Mouse (Mus musculus) urinary bladder, postnatal 36 days (tissue): Measurements from ENCODE around the gene Usp39.

ENCODE experiments used
- DNase-seq, 2 experiments: peaks; one replicate each; pipeline ENCODE4 v3.0.0; 2022; ENCODE audit warnings: low spot score in 2 of 2, mixed read lengths in 1 of 2

Usp39 gene

DNA sequence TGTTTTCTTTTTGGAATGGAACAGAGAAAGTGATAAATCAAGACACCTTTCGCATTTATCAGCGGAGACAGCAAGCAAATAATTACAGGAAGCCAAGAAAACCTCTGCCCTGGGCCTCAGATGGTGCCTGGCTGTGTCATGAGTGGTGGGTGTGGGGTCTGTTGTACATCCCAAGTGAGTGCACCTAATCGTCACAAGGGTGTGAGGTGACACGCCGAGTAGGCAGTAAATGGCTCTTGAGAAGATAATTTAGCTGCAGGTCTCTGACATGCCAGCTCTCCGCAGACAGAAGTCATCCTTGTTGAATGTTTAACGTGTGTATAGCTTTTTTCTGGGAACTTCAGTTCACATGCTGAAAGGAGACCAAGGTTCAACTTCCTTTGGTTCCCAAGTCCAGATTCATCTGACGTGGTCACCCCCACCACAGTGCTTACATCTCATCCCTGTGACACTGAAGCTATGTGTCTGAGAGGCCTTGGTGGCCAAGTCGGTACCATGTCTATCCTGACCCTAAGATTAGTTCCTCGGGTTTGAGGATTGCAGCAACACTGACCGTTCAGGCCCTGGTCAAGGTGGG is 42.5 kb downstream of the Usp39 start:
- DNase-seq: no peak

DNA sequence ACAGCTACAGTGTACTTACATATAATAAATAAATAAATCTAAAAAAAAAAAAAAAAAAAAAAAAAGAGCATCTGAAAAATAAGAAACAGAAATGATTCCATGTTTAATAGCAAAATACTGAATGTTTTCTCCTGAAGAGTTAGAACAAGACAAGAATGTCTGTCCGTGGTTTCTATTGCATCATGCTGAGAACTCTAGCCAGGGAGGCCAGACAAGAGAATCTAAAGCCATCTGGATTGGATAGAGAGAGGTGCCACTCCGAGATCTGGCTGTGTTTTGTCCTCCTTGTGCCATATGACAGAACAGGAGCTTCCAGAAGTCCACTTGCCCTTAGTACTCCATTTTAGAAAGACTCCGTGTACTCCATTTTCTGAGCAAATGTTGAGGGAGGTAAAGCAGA is 47.2 kb downstream of the Usp39 start:
- no peak for DNase-seq

DNA sequence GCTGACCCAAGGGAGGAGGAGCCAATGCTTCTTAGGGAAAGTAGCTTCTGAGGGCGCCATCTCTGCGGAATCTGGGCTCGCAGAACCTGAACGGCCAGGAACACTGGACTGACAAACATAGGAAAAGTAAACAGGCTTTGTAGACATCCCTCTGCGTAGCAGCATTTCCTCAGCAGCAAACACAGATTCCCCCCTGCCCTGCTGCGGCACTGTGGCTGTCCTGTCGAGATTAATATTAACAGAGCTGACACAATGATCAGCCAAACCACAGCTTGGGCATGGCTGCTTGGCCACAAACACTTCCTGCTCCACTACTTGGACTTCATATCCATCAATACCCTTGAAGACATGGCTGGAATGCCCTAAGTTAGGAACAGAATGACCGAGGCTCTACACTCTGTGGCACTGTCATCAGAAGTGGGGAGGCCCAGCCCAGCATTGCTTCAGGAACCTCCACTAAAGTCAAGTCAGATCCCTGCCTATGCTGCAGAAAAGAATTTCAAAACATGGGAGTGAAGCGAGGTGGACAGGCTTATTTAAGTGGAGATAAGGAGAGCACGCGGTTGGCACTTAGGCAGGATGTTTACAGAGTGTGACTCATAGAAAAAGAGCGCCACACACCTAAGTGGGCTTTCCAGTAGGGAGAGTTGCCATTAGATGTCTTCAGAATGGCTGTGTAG is 51.9 kb downstream of the Usp39 start:
- peak in 1 of 2 experiments; percentile 38 for DNase-seq

DNA sequence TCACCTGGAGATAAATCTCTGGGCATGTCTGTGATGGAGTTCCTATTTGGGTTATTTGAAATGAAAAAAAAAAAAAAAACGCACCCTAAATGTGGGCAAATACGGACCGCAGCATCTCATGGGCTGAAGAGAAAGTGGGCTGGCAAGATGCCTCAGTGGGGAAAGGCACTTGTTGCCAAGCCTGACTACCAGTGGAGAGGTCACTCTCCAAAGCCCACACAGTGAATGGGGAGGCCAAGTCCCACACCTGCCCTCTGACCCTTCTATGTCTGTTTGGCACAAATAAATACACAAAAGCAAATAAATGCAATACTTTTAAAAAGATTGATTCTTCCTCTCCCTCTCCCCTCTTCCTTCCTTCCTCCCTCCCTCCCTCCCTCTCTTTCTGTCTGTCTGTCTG is 55.5 kb downstream of the Usp39 start:
- DNase-seq: no peak

DNA sequence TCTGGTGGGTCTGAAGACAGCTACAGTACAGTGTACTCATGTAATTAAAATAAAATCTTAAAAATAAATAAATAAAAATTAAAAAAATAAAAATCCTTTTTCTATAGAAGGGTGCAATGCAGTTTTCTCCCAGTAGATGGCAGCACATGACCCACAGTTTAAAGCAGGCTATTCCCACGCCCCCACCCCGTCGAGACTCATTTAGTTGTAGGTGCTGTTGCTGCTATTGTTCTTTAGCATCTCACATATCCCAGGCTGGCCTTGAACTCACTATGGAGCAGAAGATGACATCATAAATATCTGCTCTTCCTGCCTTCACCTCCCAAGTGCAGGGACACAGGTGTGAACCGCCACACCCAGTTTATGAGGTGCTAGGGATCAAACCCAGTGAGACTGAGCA is 61.1 kb downstream of the Usp39 start:
- DNase-seq: no peak

DNA sequence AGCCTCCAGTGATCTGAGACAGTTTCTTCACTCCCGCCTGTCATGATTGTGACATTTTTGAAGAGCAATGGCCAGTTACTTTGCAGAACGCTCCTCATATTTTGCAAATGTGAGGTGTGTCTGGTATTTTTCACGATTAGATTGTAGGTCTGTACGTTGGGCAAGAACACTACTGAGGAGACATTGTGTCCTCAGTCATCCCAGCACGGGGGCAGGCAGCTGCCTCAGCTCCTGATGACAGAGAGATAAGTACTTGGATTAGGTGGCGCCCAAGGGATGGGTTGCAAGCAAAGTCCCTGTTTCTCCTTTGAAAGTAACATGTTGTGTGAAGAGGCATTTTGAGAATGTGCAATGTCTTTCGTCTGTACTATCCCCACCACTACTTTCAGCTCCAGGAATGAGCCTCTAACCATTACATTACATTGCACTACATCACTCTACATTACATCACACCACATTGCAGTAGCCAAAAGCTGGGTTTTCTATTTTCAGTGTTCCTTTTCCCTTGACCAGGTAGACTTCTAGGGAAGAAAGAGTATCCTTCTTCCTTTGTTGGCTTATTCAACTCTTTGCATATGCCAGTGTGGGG is 64.5 kb downstream of the Usp39 start:
- DNase-seq: no peak

DNA sequence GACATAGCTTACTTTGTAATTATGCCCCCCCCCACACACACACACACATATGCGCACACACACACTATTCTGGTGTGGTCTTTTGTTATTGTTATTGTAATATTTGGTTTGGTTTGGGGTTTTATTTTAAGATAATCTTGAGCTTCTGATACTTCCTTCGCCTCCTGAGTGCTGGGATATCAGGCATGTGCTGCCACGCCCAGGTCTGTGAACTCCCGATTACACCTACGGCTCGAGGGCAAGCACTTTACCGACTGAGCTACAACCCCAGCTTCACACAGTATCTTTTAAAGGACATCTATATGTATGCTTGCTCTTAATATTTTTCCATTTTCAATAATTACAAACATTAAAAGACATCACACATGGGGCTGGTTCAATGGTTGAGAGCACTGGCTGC is 65.5 kb downstream of the Usp39 start:
- no peak for DNase-seq

DNA sequence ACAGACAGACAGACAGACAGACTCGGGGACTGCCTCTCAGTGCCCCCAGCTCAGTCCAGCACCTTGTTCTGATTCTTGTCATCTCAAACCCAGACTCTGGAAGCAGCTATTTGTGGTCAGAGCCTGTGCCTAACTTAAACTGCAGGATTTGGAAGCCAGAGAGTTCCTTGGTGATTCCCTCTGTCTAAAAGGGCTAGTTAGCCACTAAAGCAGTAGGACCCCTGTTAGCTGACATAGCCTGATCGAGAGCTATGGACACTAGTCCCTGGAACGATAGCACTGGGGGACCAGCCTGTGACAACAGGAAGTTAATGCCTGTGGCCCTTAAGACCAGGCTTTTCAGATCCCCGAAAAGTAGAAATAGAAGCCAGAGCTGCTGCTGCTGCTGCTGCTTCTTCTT is 66.1 kb downstream of the Usp39 start:
- no peak for DNase-seq

DNA sequence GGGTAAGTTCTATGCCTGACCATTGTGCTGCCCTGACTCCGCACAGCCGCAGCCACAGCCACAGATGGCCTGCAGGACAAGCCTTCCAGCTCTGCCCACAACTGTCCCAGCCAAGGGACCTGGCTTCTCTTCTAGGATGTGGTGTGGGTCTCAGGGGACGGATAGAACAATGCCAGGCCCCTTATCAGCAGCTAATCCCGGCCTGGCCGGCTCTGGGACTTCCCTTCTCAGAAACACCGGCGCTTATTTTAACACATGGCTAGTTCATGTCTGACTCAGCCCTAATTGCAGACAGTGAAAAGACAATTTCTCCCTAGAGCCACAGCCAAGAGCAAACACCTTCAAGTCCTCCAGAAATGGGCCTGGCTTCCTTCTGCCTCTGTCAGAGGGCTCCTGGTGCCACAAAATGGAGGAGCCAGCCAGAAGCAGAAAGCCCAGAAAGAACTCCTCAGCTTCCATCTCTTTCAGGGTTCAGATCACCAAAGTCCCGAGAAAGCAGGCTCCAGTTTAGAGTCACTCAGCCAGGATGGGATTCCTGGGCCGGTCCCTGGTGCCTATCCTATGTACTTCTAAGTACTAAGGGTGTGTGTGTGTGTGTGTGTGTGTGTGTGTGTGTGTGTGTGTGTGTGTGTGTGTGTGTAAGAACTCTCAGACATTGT is 67.3 kb downstream of the Usp39 start:
- no peak for DNase-seq

DNA sequence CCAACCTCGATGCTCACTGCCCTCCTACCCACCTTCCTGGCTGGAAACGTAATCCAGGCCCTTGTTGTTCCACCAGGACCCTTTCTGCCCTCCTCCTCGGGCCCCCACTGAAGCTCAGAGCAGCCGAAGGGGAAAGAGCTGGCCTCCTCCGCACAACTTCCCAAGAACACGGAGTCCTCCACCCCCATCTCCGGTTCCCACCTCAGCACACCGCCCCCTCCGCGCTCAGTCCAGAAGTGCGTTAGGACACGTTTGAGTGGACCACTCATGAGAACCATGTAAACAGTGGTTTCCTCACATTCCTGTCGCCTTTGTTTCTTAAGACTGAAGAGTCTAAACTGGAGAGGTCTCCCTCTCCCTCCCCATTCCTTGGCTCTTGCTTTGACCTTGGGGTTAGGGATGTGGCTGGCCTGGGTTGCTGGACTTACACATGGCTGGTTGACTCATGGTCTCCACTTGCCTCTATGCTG is 68.0 kb downstream of the Usp39 start:
- DNase-seq: no peak

DNA sequence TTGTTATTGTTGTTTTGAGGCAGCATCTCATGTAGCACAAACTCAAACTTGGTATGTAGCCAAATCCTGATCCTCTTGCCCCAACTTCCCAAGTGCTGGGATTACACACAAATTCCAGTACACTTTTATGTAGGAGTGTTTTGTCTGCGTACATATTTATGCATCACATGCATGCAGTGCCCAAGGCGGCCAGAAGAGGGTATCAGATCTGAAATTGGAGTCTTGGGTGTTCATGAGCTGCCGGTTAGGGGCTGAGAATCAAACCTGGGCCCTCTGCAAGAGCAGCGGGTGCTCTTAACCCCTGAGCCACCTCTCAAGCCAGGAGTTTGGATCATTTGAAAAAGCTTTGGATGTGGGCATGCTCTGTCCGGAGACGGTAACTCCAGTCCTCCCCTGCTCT is 68.8 kb downstream of the Usp39 start:
- no peak for DNase-seq

DNA sequence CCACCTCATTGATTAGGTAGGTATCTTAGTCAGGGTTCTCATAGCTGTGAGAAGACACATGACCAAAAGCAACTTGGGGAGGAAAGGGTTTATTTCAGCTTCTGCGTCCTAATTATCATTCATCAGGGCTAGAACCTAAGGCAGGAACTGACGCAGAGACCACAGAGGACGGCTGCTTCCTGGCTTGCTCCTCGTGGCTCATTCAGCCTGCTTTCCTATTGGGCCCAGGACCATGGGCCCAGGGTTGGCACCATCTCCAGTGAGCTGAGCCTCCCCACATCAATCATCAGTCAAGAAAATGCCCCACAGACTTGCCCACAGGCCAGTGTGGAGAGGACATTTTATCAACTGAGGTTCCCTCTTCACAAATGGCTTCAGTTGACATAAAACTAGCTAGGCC is 69.5 kb downstream of the Usp39 start:
- DNase-seq: no peak

DNA sequence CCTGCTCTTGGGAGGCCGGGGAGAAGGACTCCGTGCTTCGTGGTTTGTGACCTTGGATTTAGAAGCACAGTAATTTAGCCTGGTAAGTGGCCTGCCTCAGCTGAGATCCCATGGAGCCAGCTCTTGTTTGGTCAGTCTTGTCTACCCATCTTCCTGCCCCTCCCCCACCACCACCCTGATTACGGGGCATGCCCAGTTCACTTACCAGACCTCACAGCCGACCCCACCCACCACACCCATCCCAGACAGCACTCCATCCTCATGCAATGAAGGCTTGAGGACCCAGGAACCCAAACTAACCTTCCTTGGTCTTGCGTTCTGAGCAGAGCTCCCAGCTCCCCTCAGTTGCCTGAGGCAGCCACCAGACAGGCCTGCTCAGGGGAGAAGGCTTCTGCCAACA is 71.8 kb downstream of the Usp39 start:
- DNase-seq: no peak

DNA sequence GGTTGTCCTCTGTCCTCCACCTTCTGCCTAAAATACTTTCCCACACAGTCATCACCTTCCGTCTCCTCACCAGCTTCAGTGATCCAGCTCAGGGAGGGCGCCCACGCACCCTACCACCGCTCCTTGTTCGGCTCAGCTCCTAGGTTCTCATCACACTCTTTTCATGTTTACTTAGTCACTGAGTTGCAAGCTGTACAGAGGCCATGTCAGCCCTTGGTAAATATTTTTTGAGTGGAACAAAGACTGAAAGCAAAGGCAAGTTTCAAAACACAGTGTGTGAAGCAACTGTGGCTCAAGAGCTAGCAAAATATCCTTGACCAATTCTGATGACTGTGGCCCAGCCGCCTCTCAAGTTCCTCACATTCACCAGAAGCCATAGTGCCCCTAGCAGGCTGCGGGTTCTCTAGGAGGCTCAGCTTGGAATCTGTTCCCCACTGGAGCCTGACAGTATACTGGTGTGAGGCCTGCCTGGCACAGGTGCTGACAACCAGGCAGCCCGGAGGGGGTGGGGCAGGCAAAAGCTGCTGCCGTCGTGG is 72.8 kb downstream of the Usp39 start:
- DNase-seq: peak; percentile 37 to 39

DNA sequence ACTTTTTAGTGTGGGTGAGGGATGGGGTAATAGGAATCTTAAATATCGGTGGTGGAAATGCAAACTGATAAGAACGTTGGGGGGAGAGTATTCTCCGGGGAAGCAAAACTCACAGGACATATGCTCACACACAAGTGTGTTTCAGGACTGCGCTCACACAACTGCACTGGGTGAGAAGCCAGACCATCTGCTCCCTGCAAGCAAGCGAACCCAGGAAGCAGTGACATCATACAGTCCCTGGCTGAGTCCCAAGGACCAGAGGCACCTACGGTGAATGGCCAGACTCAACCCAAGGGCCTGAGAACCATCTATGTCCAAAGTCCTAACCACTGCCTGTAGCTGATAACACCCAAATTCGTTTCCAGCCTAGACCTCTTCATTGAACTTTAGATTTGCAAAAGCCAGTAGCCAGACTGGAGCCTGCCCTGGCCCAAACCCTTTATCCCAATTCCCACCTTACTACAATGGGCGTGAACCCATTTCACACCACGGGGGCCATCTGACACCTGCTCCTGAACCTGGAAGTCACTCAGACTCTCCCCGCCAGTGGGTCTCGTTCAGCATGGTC is 73.9 kb downstream of the Usp39 start:
- no peak for DNase-seq

DNA sequence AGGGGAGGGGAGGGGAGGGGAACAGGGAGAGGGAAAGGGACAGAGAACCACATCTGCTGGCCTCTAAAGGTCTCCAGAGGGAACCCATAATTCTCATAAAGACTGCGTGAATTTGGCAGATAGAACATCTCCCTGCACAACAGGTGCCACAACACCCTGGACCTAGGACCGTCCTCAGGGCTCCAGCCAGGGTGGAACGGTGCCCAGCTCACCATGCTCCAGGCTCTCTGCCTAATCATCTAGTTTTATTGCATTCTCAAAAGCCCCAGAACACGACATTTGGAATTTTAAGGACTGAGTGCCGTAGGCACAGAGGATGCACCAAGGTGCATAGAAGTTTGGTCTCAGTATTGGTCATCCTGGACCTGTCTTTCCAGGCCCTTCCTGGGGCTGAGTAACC is 74.7 kb downstream of the Usp39 start:
- DNase-seq: no peak
